Comparison of ENCODE assay signal across 8 mouse cellular contexts in the genomic region with DNA sequence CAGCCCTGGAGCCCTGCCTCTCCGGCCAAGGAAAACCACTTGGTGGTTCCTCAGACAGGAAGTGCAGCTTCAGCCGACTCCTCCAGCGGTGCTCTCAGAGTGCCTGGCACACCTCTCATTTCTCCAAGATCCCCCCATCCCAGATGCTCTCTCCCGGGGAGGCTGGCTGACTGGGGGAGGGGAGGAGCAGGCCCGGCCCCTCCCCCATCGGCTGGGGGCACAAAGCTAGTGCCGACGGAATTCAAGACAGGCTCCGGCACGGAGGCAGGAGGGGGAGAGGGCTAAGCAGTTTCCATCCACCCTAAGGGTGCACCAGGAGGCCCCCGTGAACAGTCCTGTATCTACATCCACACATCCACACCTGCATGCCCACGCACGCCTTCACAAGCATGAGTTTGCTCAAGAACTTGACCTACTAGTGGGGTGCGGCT. TPM values are rescaled to one million over a fixed set of nuclear protein-coding genes. Genes with fewer than 3 reads are reported as not detected.
DNase-seq lines count a peak whose midpoint lies in the region; ATAC-seq and TF ChIP-seq lines count a peak whose summit lies in the region.

No protein-coding gene starts in this region.

- peak overlapping the region; percentile 9; the same call in 1 of the 2 replicates for H3K4me3 ChIP-seq in cortical plate, adult 2 months (ENCODE audit: insufficient read depth, low read length)
- peak overlapping the region; percentile 85 for H3K4me3 ChIP-seq in hindbrain, embryonic 12.5 days
- H3K4me3 ChIP-seq in midbrain, embryonic 12.5 days = peak overlapping the region; percentile 85
- no peak overlapping the region; the same call in 1 of the 2 replicates for H3K4me3 ChIP-seq in gastrocnemius, adult 2 months

- H3K9me3 ChIP-seq in hindbrain, embryonic 12.5 days (replicated peaks) = no peaks in the 10 kb centered on the region
- no peaks in the 10 kb centered on the region for H3K9me3 ChIP-seq in midbrain, embryonic 12.5 days

- DNase-seq in cerebellum, adult 9-11 months = peak; percentile 48
- DNase-seq in gastrocnemius, adult 2 months = no peak
- DNase-seq in left cerebral cortex, adult 18-20 months (ENCODE audit: low spot score in 2 of 2) = no peak
- DNase-seq in layer of hippocampus, postnatal 36 days = no peak

- H3K9ac ChIP-seq in hindbrain, embryonic 12.5 days = peak overlapping the region; percentile 94
- peak overlapping the region; percentile 94 for H3K9ac ChIP-seq in midbrain, embryonic 12.5 days (replicated peaks)

- peaks cover 39% of the 10 kb centered on the region for H3K27me3 ChIP-seq in hindbrain, embryonic 12.5 days
- peaks cover 39% of the 10 kb centered on the region for H3K27me3 ChIP-seq in midbrain, embryonic 12.5 days

- ATAC-seq in cerebellum, adult (ENCODE audit: insufficient number of reproducible peaks, low FRiP score, low TSS enrichment) = no peak
- ATAC-seq in hindbrain, embryonic 12.5 days (ENCODE audit: low FRiP score) = no peak
- ATAC-seq in midbrain, embryonic 12.5 days (ENCODE audit: low FRiP score, low read depth) = no peak

- 0 out of 2 replicates have a peak, but pooled peaks cover under 1% of the 10 kb centered on the region for H3K4me1 ChIP-seq in cortical plate, adult 2 months (ENCODE audit: control insufficient read depth, insufficient read depth, low read length)
- peaks cover 79% of the 10 kb centered on the region for H3K4me1 ChIP-seq in hindbrain, embryonic 12.5 days
- H3K4me1 ChIP-seq in midbrain, embryonic 12.5 days = peaks cover 68% of the 10 kb centered on the region

- WGBS in hindbrain, embryonic 12.5 days = under 1% methylated on average over 14 of the region's 14 CpGs
- WGBS in midbrain, embryonic 12.5 days = under 1% methylated on average over 14 of the region's 14 CpGs

- peaks cover 24% of the 10 kb centered on the region for H3K36me3 ChIP-seq in hindbrain, embryonic 12.5 days
- peaks cover 20% of the 10 kb centered on the region; the same call in 1 of the 2 replicates for H3K36me3 ChIP-seq in midbrain, embryonic 12.5 days

- TF ChIP-seq POLR2A in cortical plate, adult 2 months (IDR thresholded peaks at IDR 0.05; ENCODE audit: extremely low read depth, insufficient read depth, low read length) = no peak

- intact Hi-C loops in gastrocnemius, adult 2 months (cut with DNase I) = no loop called here

- H3K4me2 ChIP-seq in hindbrain, embryonic 12.5 days (replicated peaks) = peak overlapping the region; percentile 94
- H3K4me2 ChIP-seq in midbrain, embryonic 12.5 days (replicated peaks) = peak overlapping the region; percentile 94

- no peak overlapping the region for H3K27ac ChIP-seq in cortical plate, adult 2 months (ENCODE audit: insufficient read depth, low read length)
- peak overlapping the region; percentile 89 for H3K27ac ChIP-seq in hindbrain, embryonic 12.5 days
- peak overlapping the region; percentile 90 for H3K27ac ChIP-seq in midbrain, embryonic 12.5 days (replicated peaks)
- no peak overlapping the region; the same call in 1 of the 2 replicates for H3K27ac ChIP-seq in gastrocnemius, adult 2 months

- TF ChIP-seq CTCF in cortical plate, adult 2 months (IDR thresholded peaks at IDR 0.05; ENCODE audit: extremely low read depth, insufficient read depth, low read length) = no peak
- no peak for TF ChIP-seq CTCF in gastrocnemius, adult 2 months (IDR thresholded peaks at IDR 0.05)

RNA-seq across cellular contexts. Expression of a gene that starts 3.5 kb away (rescaled TPM):
- 29.1 and 30.1 TPM in 2 replicates for polyA plus RNA-seq in cortical plate, adult 2 months (2012; rRNA removed)
- polyA plus RNA-seq in hindbrain, embryonic 12.5 days (2016; fragmentation: Nextera tagmentation; extraction: Ambion mirVana) = 26.8 and 28.3 TPM in 2 replicates
- 30.6 and 33.7 TPM in 2 replicates for polyA plus RNA-seq in midbrain, embryonic 12.5 days (2016; fragmentation: Nextera tagmentation; extraction: Ambion mirVana)
- total RNA-seq in gastrocnemius, adult 2 months (2021) = 1 to 10 TPM; 6.3 to 9.2 TPM
- total RNA-seq in left cerebral cortex, adult 18-20 months (2021) = 10 to 100 TPM; 13.1 to 13.9 TPM
- total RNA-seq in layer of hippocampus, postnatal 36 days (2021) = 1 to 10 TPM; 4.3 to 4.6 TPM

RNA-seq across cellular contexts. Expression of a gene that starts 27.3 kb away (rescaled TPM):
- 0.40 and 0.42 TPM in 2 replicates for polyA plus RNA-seq in cortical plate, adult 2 months (2012; rRNA removed)
- 1.4 and 2.6 TPM in 2 replicates for polyA plus RNA-seq in hindbrain, embryonic 12.5 days (2016; fragmentation: Nextera tagmentation; extraction: Ambion mirVana)
- polyA plus RNA-seq in midbrain, embryonic 12.5 days (2016; fragmentation: Nextera tagmentation; extraction: Ambion mirVana) = 1.9 and 2.7 TPM in 2 replicates
- total RNA-seq in gastrocnemius, adult 2 months (2021) = not detected
- total RNA-seq in left cerebral cortex, adult 18-20 months (2021) = under 1 TPM; 0.35 to 0.73 TPM
- total RNA-seq in layer of hippocampus, postnatal 36 days (2021) = not detected

RNA-seq across cellular contexts. Expression of a gene that starts 37.5 kb away (rescaled TPM):
- polyA plus RNA-seq in cortical plate, adult 2 months (2012; rRNA removed) = 134 and 156 TPM in 2 replicates
- 12.5 and 12.9 TPM in 2 replicates for polyA plus RNA-seq in hindbrain, embryonic 12.5 days (2016; fragmentation: Nextera tagmentation; extraction: Ambion mirVana)
- polyA plus RNA-seq in midbrain, embryonic 12.5 days (2016; fragmentation: Nextera tagmentation; extraction: Ambion mirVana) = 13.9 and 14.8 TPM in 2 replicates
- total RNA-seq in gastrocnemius, adult 2 months (2021) = 10 to 100 TPM; 60.8 to 94.7 TPM
- 10 to 100 TPM; 66.6 to 84.4 TPM for total RNA-seq in left cerebral cortex, adult 18-20 months (2021)
- 10 to 100 TPM; 53.9 to 60.6 TPM for total RNA-seq in layer of hippocampus, postnatal 36 days (2021)

Comparison
In these comparisons a context has a peak if more than half of its experiments do, and no peak if none do; other contexts are left out.
1. H3K27ac ChIP-seq: peak in hindbrain, embryonic 12.5 days (single experiment) and midbrain, embryonic 12.5 days (single experiment); none in cortical plate, adult 2 months (single experiment) and gastrocnemius, adult 2 months (single experiment).